Mouse (Mus musculus) naive thymus-derived CD4-positive, alpha-beta T cell, adult 2 months (primary cell): ENCODE results near the gene Vmn1r173.
"Not testable (repeated sequence)": the region's sequence is repeated elsewhere in the genome, so short reads cannot be mapped to it uniquely, and the experiment has no call there.

Experiments used
- DNase-seq: peaks from one replicate; pipeline ENCODE4 v3.0.0-alpha.2; 2011; ENCODE audit warnings: low read depth

Gene Vmn1r173

DNA sequence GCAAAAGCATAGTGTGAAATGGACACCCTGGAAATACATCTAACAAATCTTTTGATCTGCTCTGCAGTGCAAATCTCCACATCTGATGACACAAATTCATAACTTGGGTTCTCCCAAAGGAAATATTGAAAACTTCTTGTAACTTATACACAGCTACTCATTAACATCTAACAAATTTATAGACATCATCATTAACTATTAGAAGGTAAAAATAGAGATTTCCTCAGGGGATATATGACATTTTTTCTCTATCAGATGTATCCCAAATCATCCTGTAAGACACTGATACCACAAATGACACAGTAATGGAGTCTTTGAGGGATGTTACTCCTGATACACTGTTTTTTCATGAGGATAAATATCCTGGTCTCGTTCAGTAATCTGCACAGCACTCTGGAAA, at the start of gene Vmn1r173:
TSS of gene Vmn1r173 (plus strand) at position 301 of the 400 bp plus-strand sequence.
- not testable (repeated sequence) for DNase-seq

DNA sequence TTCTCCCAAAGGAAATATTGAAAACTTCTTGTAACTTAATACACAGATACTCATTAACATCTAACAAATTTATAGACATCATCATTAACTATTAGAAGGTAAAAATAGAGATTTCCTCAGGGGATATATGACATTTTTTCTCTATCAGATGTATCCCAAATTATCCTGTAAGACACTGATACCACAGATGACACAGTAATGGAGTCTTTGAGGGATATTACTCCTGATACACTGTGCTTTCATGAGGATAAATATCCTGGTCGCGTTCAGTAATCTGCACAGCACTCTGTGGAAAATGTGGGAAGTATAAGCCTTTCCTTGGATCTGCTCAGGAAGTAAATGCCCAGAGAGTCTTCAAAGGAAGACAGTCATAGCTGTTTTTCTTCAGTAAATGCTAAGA, 42.5 kb upstream of the Vmn1r173 start, which contains the start of gene Vmn1r172:
TSS of gene Vmn1r172 (plus strand) at position 301 of the 400 bp plus-strand sequence.
- no peak for DNase-seq

DNA sequence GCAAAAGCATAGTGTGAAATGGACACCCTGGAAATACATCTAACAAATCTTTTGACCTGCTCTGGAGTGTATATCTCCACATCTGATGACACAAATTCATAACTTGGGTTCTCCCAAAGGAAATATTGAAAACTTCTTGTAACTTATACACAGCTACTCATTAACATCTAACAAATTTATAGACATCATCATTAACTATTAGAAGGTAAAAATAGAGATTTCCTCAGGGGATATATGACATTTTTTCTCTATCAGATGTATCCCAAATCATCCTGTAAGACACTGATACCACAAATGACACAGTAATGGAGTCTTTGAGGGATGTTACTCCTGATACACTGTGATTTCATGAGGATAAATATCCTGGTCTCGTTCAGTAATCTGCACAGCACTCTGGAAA, 51.5 kb downstream of the Vmn1r173 start, which contains the start of gene Vmn1r174:
TSS of gene Vmn1r174 (plus strand) at position 301 of the 400 bp plus-strand sequence.
- not testable (repeated sequence) for DNase-seq
